Mouse (Mus musculus): ENCODE measurements around the gene Becn1. TPM values are rescaled to one million over a fixed set of nuclear protein-coding genes. Genes with fewer than 3 reads are reported as not detected.
A peak's percentile ranks its signal among the peaks of the same experiment; 100 is the strongest.

The Becn1 gene
- polyA plus RNA-seq, 1 experiment from 2014 or later: 136 TPM

DNA sequence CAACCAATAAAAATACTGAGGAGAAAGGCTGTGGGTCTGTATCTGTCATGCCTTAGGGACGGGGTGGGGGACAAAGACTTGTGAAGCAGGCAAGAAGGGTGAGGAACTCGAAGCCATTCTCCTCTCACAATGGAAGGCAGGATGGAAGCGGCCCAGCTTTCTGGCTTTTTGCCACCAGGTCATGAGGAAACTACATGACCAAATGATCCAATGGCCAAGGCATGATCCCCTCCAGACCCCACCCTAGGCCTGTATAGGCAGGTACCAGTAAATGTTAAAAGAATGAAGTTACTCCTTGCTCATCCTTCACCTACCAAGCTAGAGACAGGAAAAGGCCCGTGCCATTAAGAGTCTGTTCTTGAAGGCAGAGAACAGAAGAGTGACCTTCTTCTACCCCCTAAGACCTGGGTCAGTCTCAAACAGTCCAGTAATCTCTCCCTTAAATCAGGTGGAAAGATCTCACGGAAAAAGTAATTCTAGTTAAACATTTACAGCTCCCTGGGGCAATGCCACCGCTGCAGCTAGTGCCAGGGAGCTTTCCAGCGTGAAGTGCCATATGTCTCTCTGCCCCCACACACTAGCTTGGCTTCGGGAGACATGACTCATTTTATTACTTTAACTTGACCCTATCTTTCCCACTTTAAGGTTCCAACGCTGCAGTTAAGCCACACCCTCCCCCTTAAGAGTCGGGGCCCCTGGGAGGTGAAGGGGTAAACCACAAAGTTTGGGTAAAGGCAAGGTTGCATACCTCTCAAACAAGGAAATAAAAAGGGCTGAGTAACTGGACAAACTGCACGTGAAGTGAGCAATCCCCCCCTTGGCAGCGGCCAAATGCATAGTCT, 24.5 kb downstream of the Becn1 start:
- ATAC-seq (ENCODE audit: low read depth): peak; percentile 30
- Histone ChIP-seq H3K9me3 (ENCODE audit: control insufficient read depth, low read length) (no peaks in the 10 kb centered on the region), H3K27ac (ENCODE audit: low read length) (peak overlapping the region; percentile 72), H3K4me1 (replicated peaks; ENCODE audit: control insufficient read depth, insufficient read depth, low read length) (peaks cover 26% of the 10 kb centered on the region), H3K9ac (ENCODE audit: low read length) (peak overlapping the region; percentile 86), H3K36me3 (ENCODE audit: control insufficient read depth, insufficient read depth, low read length) (no peaks in the 10 kb centered on the region), H3K4me2 (ENCODE audit: low read depth, low read length) (peak overlapping the region; percentile 84), H3K27me3 (ENCODE audit: control insufficient read depth, insufficient read depth, low read depth, low read length) (no peaks in the 10 kb centered on the region), H3K4me3 (ENCODE audit: low read length) (peak overlapping the region; percentile 85)
- 42% methylated on average over 12 of the region's 12 CpGs for WGBS

DNA sequence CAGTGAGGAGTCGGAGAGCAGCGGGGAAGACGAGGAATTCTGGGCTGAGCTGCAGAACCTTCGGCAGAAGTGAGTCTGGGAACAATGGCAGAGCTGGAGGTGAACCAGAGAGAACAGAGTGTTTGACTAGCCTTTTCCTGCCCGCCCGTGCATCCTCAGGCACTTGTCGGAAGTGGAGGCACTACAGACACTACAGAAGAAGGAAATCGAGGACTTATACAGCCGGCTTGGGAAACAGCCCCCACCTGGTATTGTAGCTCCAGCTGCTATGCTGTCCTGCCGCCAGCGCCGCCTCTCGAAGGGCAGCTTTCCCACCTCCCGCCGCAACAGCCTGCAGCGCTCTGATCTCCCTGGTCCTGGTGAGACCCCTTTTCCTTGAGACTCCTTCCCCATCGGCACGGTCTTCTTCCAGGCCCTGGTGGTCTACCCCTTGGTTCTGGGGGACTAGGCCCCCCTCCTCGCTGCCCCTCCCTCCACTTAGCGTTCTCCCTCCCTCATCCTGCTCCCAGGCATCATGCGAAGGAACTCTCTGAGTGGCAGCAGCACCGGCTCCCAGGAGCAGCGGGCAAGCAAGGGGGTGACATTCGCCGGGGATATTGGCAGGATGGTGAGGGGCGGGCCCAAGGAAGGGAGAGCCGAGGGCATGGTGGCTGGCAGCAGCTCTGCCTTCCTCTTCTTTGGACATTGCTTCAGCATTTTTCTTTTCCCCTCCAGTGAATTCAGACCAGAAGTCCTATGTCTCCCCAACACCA, 25.6 kb downstream of the Becn1 start:
- ATAC-seq (ENCODE audit: low read depth): no peak
- peak overlapping the region; percentile 84 for H3K4me2 ChIP-seq (ENCODE audit: low read depth, low read length)
- H3K4me3 ChIP-seq (ENCODE audit: low read length): no peak overlapping the region
- H3K4me1 ChIP-seq (replicated peaks; ENCODE audit: control insufficient read depth, insufficient read depth, low read length): peaks cover 26% of the 10 kb centered on the region
- H3K9ac ChIP-seq (ENCODE audit: low read length): peak overlapping the region; percentile 23; the same call in 1 of the 2 replicates
- no peaks in the 10 kb centered on the region for H3K27me3 ChIP-seq (ENCODE audit: control insufficient read depth, insufficient read depth, low read depth, low read length)
- 25% methylated on average over 27 of the region's 27 CpGs for WGBS
- H3K36me3 ChIP-seq (ENCODE audit: control insufficient read depth, insufficient read depth, low read length): no peaks in the 10 kb centered on the region
- no peaks in the 10 kb centered on the region for H3K9me3 ChIP-seq (ENCODE audit: control insufficient read depth, low read length)
- H3K27ac ChIP-seq (ENCODE audit: low read length): no peak overlapping the region

DNA sequence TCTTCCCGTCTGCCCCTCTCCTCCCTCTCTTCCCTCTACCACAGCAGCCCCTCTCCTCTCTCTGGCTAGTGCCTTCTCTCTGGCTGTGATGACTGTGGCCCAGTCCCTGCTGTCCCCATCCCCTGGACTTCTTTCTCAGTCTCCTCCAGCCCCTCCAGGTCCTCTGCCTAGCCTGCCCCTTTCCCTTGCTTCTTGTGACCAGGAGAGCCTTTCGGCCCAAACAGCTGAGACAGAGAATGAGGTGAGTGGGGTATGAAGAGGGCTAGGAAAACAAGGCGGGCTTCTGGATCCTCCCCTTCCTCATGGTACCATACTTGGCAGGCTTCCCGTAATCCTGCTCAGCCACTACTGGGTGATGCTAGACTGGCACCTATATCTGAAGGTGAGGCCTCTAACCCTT, 26.8 kb downstream of the Becn1 start:
- no peak overlapping the region for H3K4me3 ChIP-seq (ENCODE audit: low read length)
- no peak overlapping the region for H3K9ac ChIP-seq (ENCODE audit: low read length)
- no peaks in the 10 kb centered on the region for H3K9me3 ChIP-seq (ENCODE audit: control insufficient read depth, low read length)
- H3K4me1 ChIP-seq (replicated peaks; ENCODE audit: control insufficient read depth, insufficient read depth, low read length): peaks cover 26% of the 10 kb centered on the region
- H3K27ac ChIP-seq (ENCODE audit: low read length): no peak overlapping the region
- 51% methylated on average over 4 of the region's 4 CpGs for WGBS
- no peak for ATAC-seq (ENCODE audit: low read depth)
- H3K4me2 ChIP-seq (ENCODE audit: low read depth, low read length): no peak overlapping the region
- no peaks in the 10 kb centered on the region for H3K27me3 ChIP-seq (ENCODE audit: control insufficient read depth, insufficient read depth, low read depth, low read length)
- no peaks in the 10 kb centered on the region for H3K36me3 ChIP-seq (ENCODE audit: control insufficient read depth, insufficient read depth, low read length)

DNA sequence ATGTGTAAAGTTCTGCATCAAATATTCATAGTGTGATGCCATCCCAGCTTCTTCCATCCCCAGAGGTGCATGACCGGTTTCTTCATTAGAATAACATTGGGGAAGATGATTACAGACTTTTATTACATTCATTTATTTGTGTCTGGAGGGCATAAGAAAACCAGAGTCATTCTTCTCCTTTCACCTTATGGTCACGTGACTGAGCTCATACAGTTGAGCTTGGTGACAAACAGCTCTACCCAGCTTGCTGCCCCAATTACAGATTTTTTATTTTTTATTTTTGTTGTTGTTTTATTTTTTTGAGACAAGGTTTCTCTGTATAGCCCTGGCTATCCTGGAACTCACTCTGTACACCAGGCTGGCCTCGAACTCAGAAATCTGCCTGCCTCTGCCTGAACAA, 29.6 kb downstream of the Becn1 start:
- Histone ChIP-seq H3K27me3 (ENCODE audit: control insufficient read depth, insufficient read depth, low read depth, low read length) (no peaks in the 10 kb centered on the region), H3K27ac (ENCODE audit: low read length) (no peak overlapping the region), H3K9ac (ENCODE audit: low read length) (no peak overlapping the region), H3K4me3 (ENCODE audit: low read length) (no peak overlapping the region), H3K4me1 (replicated peaks; ENCODE audit: control insufficient read depth, insufficient read depth, low read length) (peaks cover 18% of the 10 kb centered on the region), H3K36me3 (ENCODE audit: control insufficient read depth, insufficient read depth, low read length) (no peaks in the 10 kb centered on the region), H3K4me2 (ENCODE audit: low read depth, low read length) (no peak overlapping the region), H3K9me3 (ENCODE audit: control insufficient read depth, low read length) (no peaks in the 10 kb centered on the region)
- no peak for ATAC-seq (ENCODE audit: low read depth)
- 81% methylated on average over 3 of the region's 3 CpGs for WGBS

DNA sequence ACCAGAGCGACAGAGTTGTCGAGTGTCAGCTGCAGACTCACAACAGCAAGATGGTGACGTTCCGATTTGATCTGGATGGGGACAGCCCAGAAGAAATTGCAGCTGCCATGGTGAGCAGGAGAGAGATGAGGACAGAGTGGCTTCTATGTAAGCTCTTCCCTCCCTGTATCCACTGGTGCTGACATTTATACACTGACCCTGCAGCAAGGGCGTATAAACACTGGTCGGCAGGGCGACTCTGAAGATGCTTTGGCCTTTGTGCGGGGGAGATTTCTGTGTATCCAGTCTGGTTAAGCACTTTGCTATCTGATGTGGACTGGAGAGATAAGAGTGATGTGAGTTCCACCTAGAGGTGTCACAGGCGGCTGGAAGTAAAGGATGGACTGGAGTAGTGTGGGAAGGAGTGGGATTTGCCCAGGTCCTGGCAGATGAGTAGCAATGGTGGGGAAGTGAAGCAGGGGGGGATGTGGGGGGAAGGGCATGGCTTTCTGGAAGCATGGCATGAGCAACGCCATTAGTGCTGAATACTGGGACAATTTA, 32.4 kb downstream of the Becn1 start:
- peak overlapping the region; percentile 42 for H3K9ac ChIP-seq (ENCODE audit: low read length)

DNA sequence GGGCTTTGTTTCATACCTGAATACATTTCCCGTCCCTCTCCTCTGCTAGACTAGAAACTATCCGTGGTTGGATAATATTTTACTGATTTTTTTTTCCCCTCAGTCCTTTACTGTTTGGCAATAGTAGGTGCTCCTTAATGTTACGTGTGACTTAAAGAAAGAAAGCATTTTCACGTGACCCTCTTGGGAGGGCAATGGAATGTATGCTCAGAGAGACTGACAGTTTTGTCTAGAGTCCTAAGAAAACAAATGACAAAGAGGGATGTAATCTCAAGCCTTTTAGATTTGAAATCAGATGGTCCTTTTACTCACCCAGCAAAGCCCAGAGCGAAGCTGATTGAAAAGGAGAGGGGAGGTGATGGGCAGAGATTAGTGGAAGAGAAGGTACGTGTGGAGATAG, 36.2 kb downstream of the Becn1 start:
- H3K4me3 ChIP-seq (ENCODE audit: low read length): no peak overlapping the region
- peaks cover 35% of the 10 kb centered on the region for H3K27me3 ChIP-seq (ENCODE audit: control insufficient read depth, insufficient read depth, low read depth, low read length)
- no peak overlapping the region for H3K27ac ChIP-seq (ENCODE audit: low read length)
- H3K9ac ChIP-seq (ENCODE audit: low read length): no peak overlapping the region
- no peak overlapping the region for H3K4me2 ChIP-seq (ENCODE audit: low read depth, low read length)
- ATAC-seq (ENCODE audit: low read depth): no peak
- H3K4me1 ChIP-seq (replicated peaks; ENCODE audit: control insufficient read depth, insufficient read depth, low read length): peaks cover 27% of the 10 kb centered on the region
- no peaks in the 10 kb centered on the region for H3K36me3 ChIP-seq (ENCODE audit: control insufficient read depth, insufficient read depth, low read length)
- no peaks in the 10 kb centered on the region for H3K9me3 ChIP-seq (ENCODE audit: control insufficient read depth, low read length)
- 34% methylated on average over 6 of the region's 6 CpGs for WGBS

More for the DNA sequence above, 32.4 kb downstream of the Becn1 start:
- Histone ChIP-seq H3K4me2 (ENCODE audit: low read depth, low read length) (0 out of 2 replicates have a peak overlapping the region, but pooled peaks have one; percentile 5), H3K4me1 (replicated peaks; ENCODE audit: control insufficient read depth, insufficient read depth, low read length) (peaks cover 12% of the 10 kb centered on the region), H3K27me3 (ENCODE audit: control insufficient read depth, insufficient read depth, low read depth, low read length) (peaks cover 10% of the 10 kb centered on the region), H3K27ac (ENCODE audit: low read length) (no peak overlapping the region), H3K36me3 (ENCODE audit: control insufficient read depth, insufficient read depth, low read length) (no peaks in the 10 kb centered on the region), H3K9me3 (ENCODE audit: control insufficient read depth, low read length) (no peaks in the 10 kb centered on the region), H3K4me3 (ENCODE audit: low read length) (no peak overlapping the region)
- WGBS: 8% methylated on average over 10 of the region's 10 CpGs
- no peak for ATAC-seq (ENCODE audit: low read depth)

DNA sequence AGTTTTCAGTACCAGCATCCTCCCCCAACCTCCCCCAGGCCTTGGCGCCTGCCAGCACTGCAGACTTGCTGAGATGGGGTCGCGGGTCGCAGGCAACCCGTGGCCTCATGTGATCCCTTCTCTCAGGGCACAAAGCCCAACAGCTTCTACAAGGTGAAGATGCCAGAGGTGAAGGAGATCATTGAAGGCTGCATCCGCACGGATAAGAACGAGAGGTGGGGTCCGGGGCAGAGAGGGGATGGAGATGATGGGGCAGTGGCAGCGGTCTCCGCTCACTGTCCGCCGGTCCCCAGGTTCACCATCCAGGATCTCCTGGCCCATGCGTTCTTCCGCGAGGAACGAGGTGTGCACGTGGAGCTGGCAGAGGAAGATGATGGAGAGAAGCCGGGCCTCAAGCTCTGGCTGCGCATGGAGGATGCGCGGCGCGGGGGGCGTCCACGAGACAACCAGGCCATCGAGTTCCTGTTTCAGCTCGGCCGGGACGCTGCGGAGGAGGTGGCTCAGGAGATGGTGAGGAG, 37.1 kb downstream of the Becn1 start:
- peaks cover 32% of the 10 kb centered on the region for H3K4me1 ChIP-seq (replicated peaks; ENCODE audit: control insufficient read depth, insufficient read depth, low read length)

DNA sequence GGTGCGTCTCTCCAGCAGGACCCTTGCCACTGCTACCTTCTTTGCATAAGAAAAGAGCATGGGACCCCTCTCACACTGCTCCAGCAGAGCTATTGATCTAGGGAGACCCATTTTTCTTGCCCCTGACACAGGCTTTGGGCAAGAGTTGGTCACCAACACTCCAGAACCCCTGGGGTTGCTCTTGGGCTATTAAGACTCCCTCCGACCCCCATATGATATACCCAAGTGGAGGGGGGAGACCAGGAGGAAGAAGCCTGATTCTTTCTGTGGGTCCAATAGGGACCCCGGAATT, 38.2 kb downstream of the Becn1 start:
- Histone ChIP-seq H3K4me2 (ENCODE audit: low read depth, low read length) (no peak overlapping the region), H3K36me3 (ENCODE audit: control insufficient read depth, insufficient read depth, low read length) (peaks cover under 1% of the 10 kb centered on the region), H3K27ac (ENCODE audit: low read length) (no peak overlapping the region), H3K27me3 (ENCODE audit: control insufficient read depth, insufficient read depth, low read depth, low read length) (peaks cover 35% of the 10 kb centered on the region), H3K9me3 (ENCODE audit: control insufficient read depth, low read length) (no peaks in the 10 kb centered on the region), H3K4me1 (replicated peaks; ENCODE audit: control insufficient read depth, insufficient read depth, low read length) (peaks cover 35% of the 10 kb centered on the region), H3K9ac (ENCODE audit: low read length) (no peak overlapping the region), H3K4me3 (ENCODE audit: low read length) (no peak overlapping the region)
- ATAC-seq (ENCODE audit: low read depth): no peak
- 38% methylated on average over 3 of the region's 3 CpGs for WGBS

More for the DNA sequence above, 37.1 kb downstream of the Becn1 start:
- 8% methylated on average over 31 of the region's 31 CpGs for WGBS
- no peaks in the 10 kb centered on the region for H3K36me3 ChIP-seq (ENCODE audit: control insufficient read depth, insufficient read depth, low read length)
- no peak for ATAC-seq (ENCODE audit: low read depth)
- peak overlapping the region; percentile 54 for H3K4me2 ChIP-seq (ENCODE audit: low read depth, low read length)
- H3K27me3 ChIP-seq (ENCODE audit: control insufficient read depth, insufficient read depth, low read depth, low read length): peaks cover 35% of the 10 kb centered on the region
- peak overlapping the region; percentile 33 for H3K4me3 ChIP-seq (ENCODE audit: low read length)
- peak overlapping the region; percentile 46; the same call in 1 of the 2 replicates for H3K9ac ChIP-seq (ENCODE audit: low read length)
- H3K27ac ChIP-seq (ENCODE audit: low read length): no peak overlapping the region
- no peaks in the 10 kb centered on the region for H3K9me3 ChIP-seq (ENCODE audit: control insufficient read depth, low read length)
